Mouse (Mus musculus) urinary bladder, adult 18-20 months (tissue): Measurements from ENCODE around the gene Calcoco2.

Experiments
- DNase-seq, 2 experiments: peaks; one replicate each; pipeline ENCODE4 v3.0.0; 2022; ENCODE audit warnings: low spot score in 2 of 2, mixed read lengths in 2 of 2

Calcoco2 gene

DNA sequence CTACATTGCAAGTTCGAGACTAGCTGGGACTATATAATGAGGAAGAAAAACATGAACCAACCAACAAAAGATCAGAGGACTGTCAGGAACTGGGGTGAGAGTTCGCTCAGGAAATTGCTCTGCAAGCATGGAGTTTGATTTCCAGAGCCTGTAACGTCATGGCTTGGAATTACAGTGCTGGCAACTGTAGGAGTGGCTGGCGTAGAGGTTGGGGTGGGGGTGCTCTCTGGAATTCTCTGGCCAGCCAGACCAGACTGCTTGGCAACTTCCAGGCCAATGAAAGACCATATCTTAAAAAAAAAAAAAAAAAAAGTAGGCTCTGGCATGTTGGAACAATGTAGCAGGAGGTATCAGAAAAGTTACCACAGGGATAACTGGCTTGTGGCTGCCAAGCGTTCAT is 31.0 kb downstream of the Calcoco2 start:
- DNase-seq, result no peak

DNA sequence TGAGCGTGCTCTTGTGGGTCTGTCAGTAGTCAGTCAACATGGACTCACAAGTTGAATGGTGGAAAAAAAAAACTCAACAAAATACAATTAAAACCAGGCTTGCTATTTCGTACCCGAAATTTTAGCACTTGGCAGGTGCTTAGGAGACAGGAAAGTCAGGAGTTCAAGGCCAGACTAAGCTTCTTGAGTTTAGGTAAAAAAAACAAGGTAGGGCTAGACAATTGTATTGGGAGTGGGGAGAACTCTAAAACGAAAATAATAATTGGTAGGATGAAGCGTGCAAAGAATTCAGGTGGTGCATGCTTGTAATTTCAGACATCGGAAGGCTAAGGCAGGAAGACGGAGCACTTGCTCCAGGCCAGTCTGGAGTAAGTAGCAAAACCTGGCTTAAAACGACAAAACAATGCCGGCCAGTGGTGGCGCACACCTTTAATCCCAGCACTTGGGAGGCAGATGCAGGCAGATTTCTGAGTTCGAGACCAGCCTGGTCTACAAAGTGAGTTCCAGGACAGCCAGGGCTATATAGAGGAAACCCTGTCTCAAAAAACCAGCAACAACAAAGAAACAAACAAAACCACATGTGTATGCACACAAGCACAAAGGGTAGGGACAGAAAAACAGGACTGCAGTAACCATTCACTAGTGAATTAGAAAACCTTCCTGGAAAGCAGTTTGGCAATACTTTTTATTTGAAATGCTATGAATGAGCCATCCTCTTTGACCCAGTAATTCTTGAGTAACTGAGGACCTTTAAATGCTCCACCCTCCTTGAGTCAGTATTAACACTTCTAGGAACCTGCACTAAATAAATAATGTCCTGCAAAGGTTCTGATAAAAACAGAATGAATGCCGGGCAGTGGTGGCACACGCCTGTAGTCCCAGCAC is 35.3 kb downstream of the Calcoco2 start:
- no peak for DNase-seq

DNA sequence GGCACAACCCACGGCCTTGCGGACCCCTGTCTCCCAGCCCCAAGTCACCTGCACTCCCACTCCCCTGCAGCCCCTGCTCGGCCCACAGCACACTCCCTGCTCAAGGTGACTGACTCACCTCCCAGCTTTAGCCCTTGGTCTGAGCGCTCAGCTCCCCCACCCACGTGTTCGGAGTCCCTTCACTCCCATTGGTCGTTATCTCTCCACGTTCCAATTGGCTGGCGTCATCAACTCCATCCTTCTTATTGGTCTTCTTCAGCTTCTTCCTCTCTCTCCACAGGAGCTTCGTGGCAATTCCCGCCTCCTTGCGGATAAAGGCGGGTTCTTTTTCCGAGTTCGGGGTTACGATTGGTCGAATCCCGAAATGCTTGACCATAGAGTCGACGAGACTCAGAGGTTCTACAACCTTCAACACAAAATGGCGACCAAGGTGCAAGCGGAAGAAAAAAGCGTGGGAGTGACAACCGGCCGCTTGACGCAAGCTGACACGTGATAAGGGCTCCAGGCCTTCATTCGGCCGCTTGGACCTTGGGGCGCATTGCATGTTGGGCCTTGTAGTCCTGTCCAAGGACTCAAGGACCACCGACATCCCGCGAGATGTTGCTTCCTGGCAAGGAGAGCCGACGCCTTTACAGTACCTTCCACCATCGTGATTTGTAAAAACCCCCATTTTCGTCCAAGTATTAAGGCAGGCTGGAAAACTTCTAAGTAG is 36.1 kb downstream of the Calcoco2 start, which contains the start of gene Atp5g1:
Gene Atp5g1 (minus strand): TSS at position 162 of the 712 bp plus-strand sequence.
- DNase-seq, result peak; percentile 86 to 98

DNA sequence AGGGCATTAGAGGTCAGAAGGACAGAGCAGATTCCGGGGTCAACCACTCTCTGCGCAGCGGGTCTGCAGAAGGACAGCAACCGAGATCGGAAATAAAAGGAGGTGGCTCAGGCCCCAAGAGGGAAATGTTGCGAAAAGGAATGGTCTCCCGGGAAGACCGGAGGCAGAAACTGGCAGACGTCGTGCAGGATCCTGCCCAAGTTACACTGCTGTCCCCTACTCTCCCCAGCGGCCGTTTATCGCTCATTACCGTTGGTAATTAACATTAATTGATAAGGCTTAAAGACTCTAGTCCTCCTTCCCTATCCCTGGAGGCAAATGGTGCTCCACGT is 36.6 kb downstream of the Calcoco2 start:
- DNase-seq, result no peak

DNA sequence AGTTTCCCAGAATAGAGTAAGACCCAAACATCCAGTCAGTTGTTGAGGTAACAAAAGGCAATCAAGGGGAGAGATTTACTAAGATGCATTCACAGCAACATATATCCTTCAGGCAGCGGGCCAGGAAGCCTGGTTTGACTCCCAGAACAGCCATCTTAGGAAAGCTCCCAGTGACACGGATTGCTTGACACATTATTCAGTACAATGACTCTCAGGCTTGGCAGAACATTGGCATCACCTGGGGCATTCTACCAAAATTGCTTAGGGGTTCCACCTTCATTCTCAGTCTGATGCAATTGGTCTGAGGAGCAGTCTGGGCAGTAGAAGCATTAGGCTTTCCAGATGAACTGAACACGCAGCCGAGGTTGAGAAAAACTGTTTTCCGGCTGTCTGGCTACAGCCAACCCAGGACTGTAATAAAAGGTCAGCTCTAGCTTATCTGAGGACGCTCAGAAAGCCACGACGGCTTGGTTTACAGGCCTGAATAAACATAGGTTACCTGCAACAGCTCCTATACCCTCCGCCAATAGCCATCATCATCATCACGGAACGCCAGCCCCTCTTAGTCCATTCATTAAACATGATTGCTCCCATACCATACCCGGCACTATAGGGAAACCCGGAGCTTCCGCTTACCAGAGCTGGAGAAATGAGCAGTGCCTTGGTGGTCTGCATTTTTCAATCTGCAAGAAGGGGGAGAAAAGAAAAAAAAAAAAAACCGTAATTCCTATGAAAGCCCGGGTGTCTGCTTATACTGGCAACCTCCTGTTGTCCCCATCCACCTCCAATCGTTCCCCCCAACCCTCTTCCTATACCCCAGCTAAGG is 37.2 kb downstream of the Calcoco2 start:
- DNase-seq, result no peak

DNA sequence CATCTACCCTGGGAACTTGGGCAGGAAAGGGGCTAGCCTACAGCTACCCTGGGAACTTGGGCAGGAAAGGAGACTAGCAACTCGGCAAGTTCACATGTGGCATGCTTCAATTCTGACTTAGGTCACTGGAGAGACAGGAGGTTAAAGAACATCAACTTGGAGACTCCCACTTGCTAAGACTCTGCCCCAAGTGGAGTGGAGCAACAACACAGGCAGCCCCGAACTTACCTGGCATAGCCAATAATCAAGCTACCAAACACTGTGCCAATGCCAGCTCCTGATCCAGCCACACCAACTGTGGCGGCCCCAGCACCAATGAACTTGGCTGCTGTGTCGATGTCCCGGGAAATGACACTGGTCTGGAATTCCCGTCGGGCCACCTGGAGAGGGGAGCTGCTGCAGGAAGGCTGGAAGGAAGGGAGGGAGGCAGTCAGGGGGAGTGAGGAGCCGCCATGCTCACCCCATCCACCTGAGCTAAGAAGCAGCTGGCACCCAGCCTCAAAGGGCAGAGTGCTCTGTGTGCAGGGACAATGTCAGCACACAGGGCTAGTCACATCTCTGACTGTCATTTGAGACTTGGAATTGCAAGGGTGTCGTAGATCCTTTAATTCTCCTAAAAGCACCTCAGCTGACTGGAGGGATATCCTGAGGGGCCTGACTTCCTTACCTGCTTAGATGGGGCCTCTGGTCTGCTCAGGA is 38.3 kb downstream of the Calcoco2 start:
- DNase-seq, result no peak

DNA sequence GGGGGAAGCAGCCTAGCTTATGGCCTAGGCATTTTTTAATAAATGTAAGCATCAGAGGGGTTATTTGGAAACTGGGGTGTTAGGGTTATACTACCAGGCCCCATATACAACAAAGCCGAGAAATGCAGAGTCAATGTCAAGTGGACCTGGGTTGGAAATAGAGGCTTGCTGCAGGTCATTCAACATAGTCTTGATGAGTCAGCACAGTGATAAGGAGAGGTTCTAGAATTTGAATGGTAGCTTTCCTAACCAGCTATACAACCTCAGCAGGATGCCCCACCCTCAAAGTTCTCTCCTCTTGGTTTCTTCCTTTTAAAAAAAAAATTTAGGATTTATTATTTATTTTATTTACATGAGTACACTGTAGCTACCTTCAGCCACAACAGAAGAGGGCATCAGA is 40.8 kb downstream of the Calcoco2 start:
- DNase-seq, result no peak

DNA sequence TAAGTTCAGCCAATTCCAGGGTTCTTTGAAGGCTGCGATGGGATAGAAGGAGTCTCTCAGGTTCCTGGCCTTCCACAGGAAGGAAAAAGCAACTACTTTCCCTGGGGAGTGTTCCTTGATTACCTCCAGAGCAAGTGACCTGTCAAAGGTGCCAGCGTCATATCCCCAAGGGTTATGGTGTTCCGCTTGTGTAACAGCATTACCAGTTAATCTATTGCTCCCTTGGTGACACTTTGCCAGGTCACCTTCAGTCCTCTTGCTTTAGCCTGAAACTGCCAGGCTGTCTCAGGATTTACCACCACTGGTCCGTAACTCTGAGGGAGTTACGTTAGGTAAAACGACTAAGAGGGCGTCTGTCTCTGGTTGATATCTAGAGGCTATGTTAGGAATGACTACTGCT is 41.4 kb downstream of the Calcoco2 start:
- DNase-seq, result no peak

DNA sequence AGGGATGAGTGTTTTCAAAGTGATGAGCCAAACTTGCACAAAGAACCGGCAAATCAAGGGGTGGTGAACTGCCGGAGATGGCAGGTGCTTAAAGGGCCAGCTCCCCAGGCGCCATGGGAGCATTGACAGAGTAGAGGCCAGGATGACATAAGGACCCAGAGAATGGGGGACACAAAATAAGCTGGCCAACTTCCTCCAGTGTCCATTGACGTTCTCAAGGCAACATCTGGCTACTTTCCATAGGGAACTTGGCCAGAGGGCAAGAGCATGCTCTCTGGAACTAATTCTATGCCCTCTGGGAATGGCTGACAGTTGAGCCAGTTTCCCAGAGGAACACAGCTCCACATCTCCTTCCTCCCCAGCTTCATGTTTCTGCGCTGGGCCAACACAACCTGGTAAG is 43.5 kb downstream of the Calcoco2 start:
- no peak for DNase-seq

DNA sequence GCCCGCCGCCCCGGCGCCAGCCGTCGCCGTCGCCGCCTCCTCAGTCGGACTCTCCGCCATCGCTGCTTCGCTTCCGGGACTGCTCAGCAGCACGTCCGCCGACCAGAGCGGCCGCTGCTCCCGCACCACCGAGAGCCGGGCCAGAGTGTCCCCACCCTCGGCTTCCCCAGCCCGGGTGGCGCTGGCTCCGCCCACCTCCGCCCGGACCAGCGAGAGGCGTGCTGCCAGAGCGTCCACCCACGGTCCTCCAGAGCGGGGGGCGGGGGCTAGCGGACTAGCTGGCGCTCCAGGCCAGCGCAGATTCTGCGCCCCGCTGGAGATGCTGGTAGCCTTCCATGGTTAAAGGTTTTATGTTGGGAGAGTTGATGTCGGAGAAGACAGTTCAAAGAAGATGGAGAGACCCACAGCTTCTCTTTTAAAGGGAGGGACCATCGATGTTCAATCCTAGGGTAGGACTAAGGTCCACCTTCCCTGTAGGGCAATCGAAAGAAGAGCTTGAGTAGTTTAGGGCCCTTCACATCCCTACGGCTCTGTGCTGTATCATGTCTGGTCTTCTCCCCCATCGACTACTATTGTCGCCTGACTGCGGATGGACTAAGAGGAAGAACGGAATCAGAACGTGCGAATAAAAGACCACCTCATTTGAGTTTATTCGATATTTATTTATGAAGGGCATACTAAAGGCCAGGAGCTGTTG is 46.4 kb downstream of the Calcoco2 start, which contains the start of gene Ube2z:
Gene Ube2z (minus strand): TSS at position 174 of the 697 bp plus-strand sequence.
- DNase-seq, result peak; percentile 96 to 98

DNA sequence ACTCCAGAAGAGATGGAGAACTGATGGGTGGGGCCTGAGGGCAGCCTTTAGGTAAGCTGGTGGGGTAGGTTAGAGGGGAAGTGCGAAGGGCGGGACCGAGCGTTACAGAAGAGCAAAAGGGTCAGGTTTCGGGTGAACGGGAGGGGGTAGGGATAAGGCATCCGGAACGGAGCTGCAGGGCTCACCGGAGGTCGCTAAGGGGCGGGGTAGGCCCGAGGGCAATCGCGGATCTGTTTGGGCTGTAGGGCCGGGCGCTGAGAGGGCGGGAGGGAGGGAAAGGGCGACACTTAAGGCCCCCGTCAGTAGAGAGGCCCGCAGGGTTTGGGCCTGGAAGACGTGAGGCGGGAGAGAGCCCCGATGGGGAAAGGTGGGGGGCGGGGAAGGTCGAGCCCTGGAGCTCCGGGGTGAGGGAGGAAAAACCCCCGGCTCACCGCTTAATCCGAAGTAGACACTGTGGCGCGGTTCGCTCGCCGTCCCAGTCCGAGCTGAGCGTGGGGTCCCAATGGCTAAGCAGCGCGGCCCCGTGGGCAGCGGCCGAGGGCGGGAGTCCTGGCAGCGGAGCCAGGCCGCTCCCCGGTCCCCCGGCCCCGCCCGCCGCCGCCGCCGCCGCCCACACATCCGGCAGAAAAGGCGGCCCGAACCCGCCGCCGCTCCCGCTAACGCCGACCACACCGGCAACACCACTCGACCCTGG is 47.1 kb downstream of the Calcoco2 start:
- DNase-seq, result peak; percentile 30 to 33

DNA sequence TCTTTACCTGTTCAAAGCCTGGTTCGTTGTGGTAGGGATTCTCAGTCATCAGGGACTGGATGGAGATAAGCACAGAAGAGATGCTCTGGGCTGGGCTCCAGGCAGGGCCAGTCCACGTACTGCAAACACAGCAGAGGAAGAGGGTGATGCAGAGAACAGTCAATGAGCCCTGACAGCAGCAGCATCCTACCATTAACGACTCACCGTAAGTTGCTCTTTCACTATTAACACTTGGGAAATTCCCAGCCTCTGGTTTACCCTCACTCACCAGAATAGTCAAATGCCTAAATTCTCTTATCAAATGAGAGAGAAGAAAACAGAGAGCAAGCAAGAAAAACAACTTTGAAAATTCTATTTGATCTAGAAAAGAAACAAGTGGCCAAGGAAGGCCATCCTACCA is 53.5 kb downstream of the Calcoco2 start:
- DNase-seq, result no peak

DNA sequence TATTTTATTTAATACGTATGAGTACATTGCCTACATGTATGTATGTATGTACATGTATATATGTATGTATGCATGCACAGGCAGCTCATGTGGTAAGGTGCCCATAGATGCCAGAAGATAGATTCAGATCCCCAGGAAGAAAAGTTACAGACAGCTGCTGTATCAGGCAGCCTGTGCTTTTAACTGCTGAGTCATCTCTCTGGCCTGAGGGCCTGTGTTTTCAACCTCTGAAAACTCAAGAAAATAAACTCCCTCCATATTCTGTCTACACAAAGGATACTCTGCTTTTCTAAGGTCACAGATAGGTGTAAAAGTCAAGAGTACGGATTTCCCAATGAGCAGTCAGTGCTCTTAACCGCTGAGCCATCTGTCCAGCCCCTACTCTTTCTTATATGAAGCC is 60.9 kb downstream of the Calcoco2 start:
- no peak for DNase-seq

DNA sequence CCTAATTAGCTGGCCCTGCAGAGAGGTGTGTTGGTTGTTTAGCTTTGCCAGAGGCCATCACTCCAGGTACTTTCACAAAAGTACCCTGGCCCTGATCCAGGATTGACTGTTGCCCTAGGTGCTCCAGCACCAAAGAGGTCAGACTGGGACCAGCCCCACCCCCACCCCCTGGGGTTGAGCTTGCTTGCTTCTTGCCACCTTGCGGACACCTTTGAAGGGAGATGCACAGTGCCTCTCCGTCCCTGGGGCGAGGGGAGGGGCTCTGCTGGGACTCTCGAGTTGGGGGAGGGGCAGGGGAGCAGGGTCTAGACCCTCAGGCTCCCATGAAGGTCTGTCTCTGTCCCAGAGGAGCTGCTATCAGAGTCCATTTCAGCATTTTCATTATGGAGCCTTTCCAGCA is 61.8 kb downstream of the Calcoco2 start:
- DNase-seq, result no peak
